Mouse (Mus musculus) cerebellum, adult 9-11 months (tissue): ENCODE data around the gene Siglecg.
"Not testable (repeated sequence)": the region's sequence is repeated elsewhere in the genome, so short reads cannot be mapped to it uniquely, and the experiment has no call there.

Source experiments
- DNase-seq: peaks from one replicate; pipeline ENCODE4 v3.0.0; 2022

Siglecg gene

GRCm38 (mm10) chr7:43408131-43408553 is at the start of gene Siglecg:
Siglecg (plus strand) TSS chr7:43408204.
- DNase-seq, result no peak

- DNase-seq, result no peak
These were observed 49.4 kb upstream of the Siglecg start for GRCm38 (mm10) chr7:43358556-43358955.

- DNase-seq, result no peak
These were observed 46.6 kb upstream of the Siglecg start for GRCm38 (mm10) chr7:43361442-43361841.

- DNase-seq, result no peak
These were observed 46.0 kb upstream of the Siglecg start for GRCm38 (mm10) chr7:43362021-43362420.

- no peak for DNase-seq
These were observed 29.8 kb upstream of the Siglecg start for GRCm38 (mm10) chr7:43378226-43378625.

- no peak for DNase-seq
These were observed 15.5 kb upstream of the Siglecg start for GRCm38 (mm10) chr7:43392349-43393121.

- DNase-seq, result no peak
These were observed 8.5 kb upstream of the Siglecg start for GRCm38 (mm10) chr7:43399501-43399900.

GRCm38 (mm10) chr7:43402718-43403117 is 5.3 kb upstream of the Siglecg start:
- DNase-seq, result no peak

- no peak for DNase-seq
These were observed 431 bp upstream of the Siglecg start for GRCm38 (mm10) chr7:43407573-43407972.

GRCm38 (mm10) chr7:43409084-43409483 is 1.1 kb downstream of the Siglecg start:
- no peak for DNase-seq

GRCm38 (mm10) chr7:43411724-43412123 is 3.7 kb downstream of the Siglecg start:
- DNase-seq, result not testable (repeated sequence)

GRCm38 (mm10) chr7:43417298-43417697 is 9.3 kb downstream of the Siglecg start:
- DNase-seq, result no peak

GRCm38 (mm10) chr7:43422995-43423617 is 15.1 kb downstream of the Siglecg start:
- DNase-seq, result peak; percentile 72

GRCm38 (mm10) chr7:43423991-43424625 is 16.1 kb downstream of the Siglecg start:
- no peak for DNase-seq

- no peak for DNase-seq
These were observed 19.4 kb downstream of the Siglecg start, which contains the start of gene Lim2 for GRCm38 (mm10) chr7:43427406-43427805. Lim2 (plus strand) TSS chr7:43427670.

- DNase-seq, result no peak
These were observed 21.5 kb downstream of the Siglecg start for GRCm38 (mm10) chr7:43429500-43429899.

- DNase-seq, result no peak
These were observed 24.9 kb downstream of the Siglecg start for GRCm38 (mm10) chr7:43432891-43433290.

GRCm38 (mm10) chr7:43434676-43435075 is 26.7 kb downstream of the Siglecg start:
- no peak for DNase-seq

GRCm38 (mm10) chr7:43436341-43437255 is 28.6 kb downstream of the Siglecg start, which contains the start of gene Nkg7:
Nkg7 (plus strand) TSS chr7:43437073.
- DNase-seq, result no peak

- no peak for DNase-seq
These were observed 30.6 kb downstream of the Siglecg start for GRCm38 (mm10) chr7:43438611-43439010.

GRCm38 (mm10) chr7:43440482-43440881 is 32.5 kb downstream of the Siglecg start, which contains the start of gene Cldnd2:
Cldnd2 (plus strand) TSS chr7:43440782.
- no peak for DNase-seq

GRCm38 (mm10) chr7:43441071-43441470 is 33.1 kb downstream of the Siglecg start:
- no peak for DNase-seq
